Mouse (Mus musculus) neural tube, embryonic 14.5 days (tissue): ENCODE results near the gene B830017H08Rik. TPM values are rescaled to one million over a fixed set of nuclear protein-coding genes. Genes with fewer than 3 reads are reported as not detected.
A peak's percentile ranks its signal among the peaks of the same experiment; 100 is the strongest.

Source experiments
- ATAC-seq: fragments of 200-750 bp; cut with Nextera tagmentation; 2 replicates; pipeline ENCODE4 v1.8.0; 2017; ENCODE audit warnings: low read depth, mild to moderate bottlenecking, moderate TSS enrichment, moderate library complexity
- H3K27ac ChIP-seq: fragments of 300-500 bp; sonication (generic); 2 replicates; pipeline ENCODE4 v1.5.1; 2014; ENCODE audit warnings: low read depth, mild to moderate bottlenecking, control low read depth, low read length, moderate library complexity, mixed read lengths
- H3K27me3 ChIP-seq: fragments of 300-500 bp; sonication (generic); 2 replicates; pipeline ENCODE4 v1.6.1; 2014; ENCODE audit warnings: low read length; ENCODE audit not compliant: control insufficient read depth, insufficient read depth
- H3K36me3 ChIP-seq: fragments of 300-500 bp; sonication (generic); 2 replicates; pipeline ENCODE4 v1.6.1; 2014; ENCODE audit warnings: low read length, mixed read lengths; ENCODE audit not compliant: control insufficient read depth, insufficient read depth
- H3K4me1 ChIP-seq: fragments of 300-500 bp; sonication (generic); 2 replicates; pipeline ENCODE4 v1.6.1; 2014; ENCODE audit warnings: low read length; ENCODE audit not compliant: control insufficient read depth, insufficient read depth
- H3K4me2 ChIP-seq: fragments of 300-500 bp; sonication (generic); 2 replicates; pipeline ENCODE4 v1.6.1; 2014; ENCODE audit warnings: mild to moderate bottlenecking, low read depth, low read length, control low read depth
- H3K4me3 ChIP-seq: fragments of 300-500 bp; sonication (generic); 2 replicates; pipeline ENCODE4 v1.5.1; 2014; ENCODE audit warnings: low read depth, low read length, control low read depth, mixed read lengths
- H3K9ac ChIP-seq: fragments of 300-500 bp; sonication (generic); replicated peaks from 2 replicates; pipeline ENCODE4 v1.6.1; 2014; ENCODE audit warnings: low read depth, mild to moderate bottlenecking, control low read depth, low read length, mixed read lengths
- H3K9me3 ChIP-seq: fragments of 300-500 bp; sonication (generic); 2 replicates; pipeline ENCODE4 v1.6.1; 2016; ENCODE audit warnings: low read length; ENCODE audit not compliant: control insufficient read depth
- WGBS: fragments of 180-500 bp; shearing (Covaris S2); extraction: QIAGEN DNeasy Blood & Tissue Kit; methylation state at CpG from one replicate; pipeline ENCODE4 v1.1.7; 2014; 5-methylcytosine and 5-hydroxymethylcytosine counted together
- polyA plus RNA-seq: library from polyadenylated mRNA; unstranded; fragments of >200 nt; fragmentation: Nextera tagmentation; extraction: Ambion mirVana; gene quantifications from 2 replicates; pipeline ENCODE4 v1.2.1, GENCODE M21; 2014

B830017H08Rik gene
- polyA plus RNA-seq = 4.7 and 6.5 TPM in 2 replicates

- peak within 1 kb of the TSS; percentile 79 for H3K4me2 ChIP-seq
- peaks cover 17% of the 10 kb centered on the region for H3K27me3 ChIP-seq
- peak; percentile 5; the same call in 1 of the 2 replicates for ATAC-seq
- H3K27ac ChIP-seq = peak within 1 kb of the TSS; percentile 93
- H3K4me1 ChIP-seq = peaks cover 7% of the 10 kb centered on the region; the same call in 1 of the 2 replicates
- no peaks in the 10 kb centered on the region for H3K9me3 ChIP-seq
- WGBS = 22% methylated on average over 7 of the region's 7 CpGs
- peak within 1 kb of the TSS; percentile 58 for H3K4me3 ChIP-seq
- peak within 1 kb of the TSS; percentile 86 for H3K9ac ChIP-seq
- no peaks in the 10 kb centered on the region for H3K36me3 ChIP-seq
Measured at GRCm38 (mm10) chr16:17832821-17833220, at the start of gene B830017H08Rik. Gene B830017H08Rik (plus strand): TSS chr16:17833121.

- H3K4me1 ChIP-seq = no peaks in the 10 kb centered on the region
- no peak overlapping the region for H3K4me3 ChIP-seq
- ATAC-seq = no peak
- no peak overlapping the region for H3K9ac ChIP-seq
- no peak overlapping the region for H3K27ac ChIP-seq
- H3K9me3 ChIP-seq = no peaks in the 10 kb centered on the region
- WGBS = 66% methylated on average over 3 of the region's 3 CpGs
- H3K4me2 ChIP-seq = no peak overlapping the region
- H3K27me3 ChIP-seq = no peaks in the 10 kb centered on the region
- peaks cover 46% of the 10 kb centered on the region for H3K36me3 ChIP-seq
Measured at GRCm38 (mm10) chr16:17785337-17785736, 47.6 kb upstream of the B830017H08Rik start.

- 40% methylated on average over 3 of the region's 3 CpGs for WGBS
- Histone ChIP-seq H3K4me1 (peaks cover 7% of the 10 kb centered on the region; the same call in 1 of the 2 replicates), H3K36me3 (peaks cover 34% of the 10 kb centered on the region), H3K27me3 (peaks cover 20% of the 10 kb centered on the region), H3K4me2 (no peak overlapping the region), H3K27ac (no peak overlapping the region), H3K4me3 (no peak overlapping the region), H3K9me3 (no peaks in the 10 kb centered on the region), H3K9ac (no peak overlapping the region)
- no peak for ATAC-seq
Measured at GRCm38 (mm10) chr16:17792728-17793127, 40.2 kb upstream of the B830017H08Rik start.

GRCm38 (mm10) chr16:17794047-17794446, 38.9 kb upstream of the B830017H08Rik start:
- H3K27me3 ChIP-seq = peaks cover 31% of the 10 kb centered on the region
- no peak overlapping the region for H3K4me3 ChIP-seq
- no peak for ATAC-seq
- H3K4me2 ChIP-seq = no peak overlapping the region
- 92% methylated on average over 4 of the region's 4 CpGs for WGBS
- no peaks in the 10 kb centered on the region for H3K9me3 ChIP-seq
- no peak overlapping the region for H3K27ac ChIP-seq
- peaks cover 24% of the 10 kb centered on the region for H3K36me3 ChIP-seq
- H3K4me1 ChIP-seq = peaks cover 14% of the 10 kb centered on the region
- H3K9ac ChIP-seq = no peak overlapping the region

GRCm38 (mm10) chr16:17795643-17796042, 37.3 kb upstream of the B830017H08Rik start:
- peaks cover 14% of the 10 kb centered on the region; the same call in 1 of the 2 replicates for H3K36me3 ChIP-seq
- no peak overlapping the region for H3K4me3 ChIP-seq
- H3K9ac ChIP-seq = no peak overlapping the region
- WGBS = 77% methylated on average over 5 of the region's 5 CpGs
- no peak for ATAC-seq
- H3K4me2 ChIP-seq = no peak overlapping the region
- peaks cover 14% of the 10 kb centered on the region for H3K4me1 ChIP-seq
- peaks cover 44% of the 10 kb centered on the region for H3K27me3 ChIP-seq
- no peaks in the 10 kb centered on the region for H3K9me3 ChIP-seq
- H3K27ac ChIP-seq = no peak overlapping the region

- ATAC-seq = no peak
- Histone ChIP-seq H3K4me3 (peak overlapping the region; percentile 39), H3K4me2 (peak overlapping the region; percentile 76), H3K27ac (no peak overlapping the region), H3K4me1 (peaks cover 14% of the 10 kb centered on the region), H3K9me3 (no peaks in the 10 kb centered on the region), H3K36me3 (peaks cover 11% of the 10 kb centered on the region; the same call in 1 of the 2 replicates), H3K9ac (no peak overlapping the region), H3K27me3 (peaks cover 53% of the 10 kb centered on the region)
Measured at GRCm38 (mm10) chr16:17796519-17796918, 36.4 kb upstream of the B830017H08Rik start.

- Histone ChIP-seq H3K4me3 (peak within 1 kb of the TSS; percentile 39), H3K4me2 (peak within 1 kb of the TSS; percentile 76), H3K27ac (no peak within 1 kb of the TSS; the same call in 1 of the 2 replicates), H3K4me1 (peaks cover 15% of the 10 kb centered on the region), H3K27me3 (peaks cover 59% of the 10 kb centered on the region), H3K9ac (peak within 1 kb of the TSS; percentile 53), H3K9me3 (no peaks in the 10 kb centered on the region), H3K36me3 (peaks cover 6% of the 10 kb centered on the region; the same call in 1 of the 2 replicates)
- ATAC-seq = peak; percentile 23; the same call in 1 of the 2 replicates
- under 1% methylated on average over 65 of the region's 81 CpGs for WGBS
Measured at GRCm38 (mm10) chr16:17796971-17797811, 35.7 kb upstream of the B830017H08Rik start, which contains the start of gene Scarf2. Gene Scarf2 (plus strand): TSS chr16:17797282.

- Histone ChIP-seq H3K27me3 (peaks cover 66% of the 10 kb centered on the region), H3K4me1 (peaks cover 21% of the 10 kb centered on the region), H3K9ac (peak overlapping the region; percentile 53; the same call in 1 of the 2 replicates), H3K27ac (no peak overlapping the region), H3K9me3 (no peaks in the 10 kb centered on the region), H3K4me3 (peak overlapping the region; percentile 39; the same call in 1 of the 2 replicates), H3K36me3 (no peaks in the 10 kb centered on the region), H3K4me2 (peak overlapping the region; percentile 76)
- WGBS = 5% methylated on average over 29 of the region's 29 CpGs
- ATAC-seq = peak; percentile 13; the same call in 1 of the 2 replicates
Measured at GRCm38 (mm10) chr16:17797812-17798311, 35.1 kb upstream of the B830017H08Rik start.
